Mouse (Mus musculus): ENCODE results near the gene L1cam.

L1cam gene

DNA sequence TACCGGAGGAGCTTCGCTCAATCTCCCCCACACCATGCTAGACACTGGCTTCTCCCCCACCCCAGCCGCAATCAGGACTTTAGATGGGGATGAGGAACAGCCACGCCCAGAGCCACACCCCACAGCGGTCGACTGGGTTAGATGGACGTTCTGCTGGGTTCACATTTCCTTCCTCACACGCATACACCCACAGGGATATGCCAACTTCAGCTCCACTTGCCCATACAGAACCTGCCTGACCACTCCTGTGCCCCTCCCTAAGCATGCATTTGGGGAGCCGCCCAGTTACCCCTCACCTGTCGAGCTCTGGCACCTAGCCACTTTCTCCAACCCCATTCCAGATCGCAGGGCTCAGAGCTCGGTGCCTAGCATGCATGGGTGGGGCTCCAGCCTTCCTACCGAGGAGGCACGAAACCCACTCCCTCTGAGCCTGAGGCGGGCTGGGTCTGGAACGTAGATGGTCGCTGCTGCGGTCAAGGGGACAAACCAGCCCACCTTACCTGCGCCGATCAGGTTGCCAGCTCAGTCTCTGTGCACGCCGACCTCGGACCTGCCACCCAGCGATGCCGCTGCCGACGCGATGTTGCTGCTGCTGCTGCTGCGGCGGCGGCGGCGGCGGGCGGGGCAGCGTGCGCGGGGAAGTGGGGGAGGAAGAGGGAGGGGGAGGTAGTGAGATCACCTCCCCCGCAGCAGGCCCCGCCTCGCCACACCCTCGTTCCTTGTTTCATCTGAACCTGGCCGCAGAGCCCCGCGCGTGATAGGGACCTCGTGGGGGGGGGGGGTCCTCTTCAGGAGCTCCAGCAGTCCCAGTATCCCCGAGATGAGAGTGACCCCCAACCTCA is 15.5 kb downstream of the L1cam start:
- DNase-seq (ENCODE audit: low read depth, low spot score) = peak; percentile 9

DNA sequence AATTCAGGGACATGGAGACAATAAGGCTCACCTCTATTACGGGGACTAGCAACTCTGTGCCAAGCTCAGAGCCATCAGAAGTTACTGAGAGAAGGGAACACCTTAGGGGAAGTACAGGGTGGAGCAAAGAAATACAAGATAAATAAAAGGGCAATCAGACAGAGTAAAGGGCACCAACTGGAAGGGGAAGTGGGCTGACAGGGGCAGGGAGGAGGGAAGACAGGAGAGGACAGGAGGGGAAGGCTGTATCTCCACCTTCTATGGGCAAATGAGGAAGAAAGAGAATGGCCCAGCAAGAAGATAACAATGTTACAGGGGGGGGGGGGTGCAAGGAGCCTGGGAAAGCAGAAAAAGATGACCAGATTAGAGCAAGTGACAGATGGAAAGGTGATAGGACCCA is 18.9 kb downstream of the L1cam start:
- DNase-seq (ENCODE audit: low read depth, low spot score) = no peak

DNA sequence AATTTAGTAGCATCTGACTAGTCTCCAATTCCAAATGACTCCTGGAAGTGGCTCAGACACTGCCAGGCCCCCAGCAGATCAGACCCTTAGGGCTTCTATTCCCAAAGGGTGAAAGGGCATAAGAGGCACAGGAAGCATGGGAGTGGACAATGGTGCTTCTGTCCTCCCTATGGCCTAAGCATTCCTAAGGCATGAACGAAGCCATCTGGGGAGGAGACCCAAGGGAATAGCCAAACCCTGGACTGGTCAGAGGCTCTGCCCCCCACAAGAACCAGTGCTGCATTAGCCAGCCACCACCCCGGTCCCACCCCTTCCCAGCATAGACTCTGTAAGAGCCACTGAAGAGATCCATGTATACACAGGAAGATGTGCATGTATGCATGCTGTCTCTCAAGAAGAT is 20.0 kb downstream of the L1cam start:
- no peak for DNase-seq (ENCODE audit: low read depth, low spot score)

DNA sequence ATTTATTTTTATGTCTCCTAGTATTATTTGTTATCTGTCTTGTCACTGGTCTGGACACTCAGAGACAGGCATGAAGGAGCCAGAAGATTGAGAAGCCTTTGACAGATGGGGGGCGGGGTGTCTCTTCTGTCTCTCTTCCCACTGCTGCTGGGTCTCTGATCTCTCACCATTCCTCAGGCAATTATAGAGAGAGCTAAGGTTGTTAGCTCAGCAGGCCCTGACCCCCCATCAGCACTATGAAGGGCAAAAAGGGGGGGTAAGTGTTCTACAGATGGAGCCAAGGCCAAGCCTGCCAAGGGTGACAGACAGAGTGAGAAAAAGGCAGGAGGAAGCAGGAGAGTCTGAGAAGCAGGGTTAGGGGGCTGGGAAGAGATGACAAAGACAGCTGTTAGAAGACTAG is 23.9 kb downstream of the L1cam start:
- DNase-seq (ENCODE audit: low read depth, low spot score) = no peak

DNA sequence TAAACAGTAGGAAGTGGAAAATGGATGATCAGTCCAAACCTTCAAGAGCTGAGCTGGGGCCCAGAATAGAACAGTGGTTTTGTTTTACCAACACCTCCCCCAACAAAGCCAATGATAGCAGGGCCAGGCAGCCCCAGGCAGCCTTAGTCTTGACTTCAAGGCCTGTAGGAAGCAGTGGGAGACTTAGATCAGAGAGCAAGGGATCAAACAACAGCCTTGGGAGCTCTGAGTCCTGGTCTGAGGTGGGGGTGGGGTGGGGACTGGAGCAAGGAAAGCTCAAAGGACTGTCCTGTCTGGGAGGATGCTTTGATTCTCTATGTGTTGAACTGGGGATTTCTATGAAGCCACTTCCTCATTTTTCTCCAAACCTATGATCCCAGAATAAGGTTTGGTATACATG is 24.4 kb downstream of the L1cam start:
- DNase-seq (ENCODE audit: low read depth, low spot score) = no peak

DNA sequence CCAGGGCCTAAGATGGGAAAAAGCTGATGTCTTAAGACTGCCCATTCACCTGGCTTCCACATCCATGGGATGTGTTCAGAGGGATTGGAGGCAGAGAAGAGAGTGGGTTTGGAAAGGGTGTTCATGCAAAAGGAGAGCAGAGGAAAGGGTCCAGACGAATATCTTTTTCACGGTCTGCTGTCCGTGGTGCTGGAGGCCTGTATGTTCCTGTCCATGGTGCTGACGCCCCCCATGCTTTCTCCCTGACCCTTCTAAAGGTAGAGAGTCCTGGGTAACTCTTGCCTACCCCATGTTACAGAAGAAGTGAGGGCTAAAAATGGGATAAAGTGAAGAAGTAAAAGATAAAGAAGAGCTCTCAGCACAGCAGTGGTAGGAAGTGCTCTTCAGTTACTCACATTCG is 26.6 kb downstream of the L1cam start:
- DNase-seq (ENCODE audit: low read depth, low spot score) = peak; percentile 9

DNA sequence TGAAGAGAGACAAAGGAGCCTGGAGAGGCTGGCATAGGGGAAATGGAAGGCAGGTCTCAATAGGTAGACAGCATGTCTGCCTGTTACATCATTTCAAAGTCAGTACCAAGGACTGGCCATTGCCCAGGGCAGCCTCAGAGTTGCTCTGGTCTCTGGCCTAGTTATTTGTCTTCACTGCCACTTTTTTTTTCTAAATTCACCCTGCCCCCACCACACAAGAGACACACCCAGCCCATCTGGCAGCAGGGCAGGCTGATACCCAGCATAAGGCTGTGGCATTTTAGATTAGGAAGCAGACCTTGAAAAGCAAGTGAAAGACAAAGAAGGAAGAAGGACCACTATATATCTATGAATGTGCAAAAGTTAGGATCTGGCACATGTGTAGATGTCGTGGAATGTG is 28.1 kb downstream of the L1cam start:
- no peak for DNase-seq (ENCODE audit: low read depth, low spot score)

DNA sequence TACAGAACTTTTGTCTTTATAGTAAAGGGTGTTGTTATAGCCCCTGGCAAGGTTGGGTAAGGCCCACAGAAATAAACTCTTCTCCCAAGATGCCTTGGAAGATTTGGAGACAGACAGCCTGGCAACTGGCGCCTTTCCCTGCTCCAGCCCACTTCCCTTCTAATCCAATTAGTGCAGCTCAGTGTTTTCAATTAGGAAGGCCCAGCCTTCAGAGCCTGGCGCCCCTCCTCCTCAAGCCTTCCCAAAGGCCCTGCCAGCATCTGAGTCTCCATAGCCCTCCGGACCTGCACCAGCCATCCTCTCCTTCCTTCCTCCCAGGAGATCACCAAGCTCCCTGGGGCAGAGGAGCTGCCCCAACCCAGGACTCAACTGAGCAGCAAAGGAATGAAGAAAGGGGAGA is 28.6 kb downstream of the L1cam start:
- no peak for DNase-seq (ENCODE audit: low read depth, low spot score)

DNA sequence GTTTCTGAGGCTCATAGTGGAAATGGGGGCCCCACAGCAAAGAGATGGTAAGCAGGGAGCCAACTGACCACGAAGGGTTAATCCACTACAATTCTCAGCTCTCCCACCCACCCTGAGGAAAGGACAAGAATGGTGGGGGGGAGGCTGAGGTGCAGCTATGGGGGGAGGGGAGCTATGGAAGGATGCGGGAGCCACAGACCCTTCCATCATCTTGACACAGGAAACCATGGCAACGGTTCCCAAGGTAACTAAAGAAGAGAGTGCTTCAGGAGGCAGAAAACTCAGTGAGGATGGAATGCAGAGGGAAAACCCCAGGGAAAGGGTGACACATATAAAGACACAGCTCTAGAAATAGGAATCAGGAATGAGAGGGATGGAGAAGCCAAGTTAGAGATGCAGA is 31.2 kb downstream of the L1cam start:
- no peak for DNase-seq (ENCODE audit: low read depth, low spot score)

DNA sequence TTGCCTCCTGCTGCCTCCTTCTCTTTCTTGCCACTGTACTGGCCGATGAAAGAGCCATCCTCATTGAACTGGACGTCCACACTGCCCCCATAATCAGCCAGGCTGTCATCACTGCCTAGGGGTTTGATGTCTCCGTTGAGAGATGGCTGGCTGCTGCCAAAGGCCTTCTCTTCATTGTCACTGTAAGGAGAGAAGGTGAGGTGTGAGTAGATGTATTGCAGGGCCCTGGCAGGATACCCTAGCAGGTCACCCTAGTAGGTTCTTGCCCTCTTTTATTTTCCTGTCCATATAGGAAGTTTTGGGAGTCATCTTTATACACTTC is 40.9 kb downstream of the L1cam start:
- no peak for DNase-seq (ENCODE audit: low read depth, low spot score)

DNA sequence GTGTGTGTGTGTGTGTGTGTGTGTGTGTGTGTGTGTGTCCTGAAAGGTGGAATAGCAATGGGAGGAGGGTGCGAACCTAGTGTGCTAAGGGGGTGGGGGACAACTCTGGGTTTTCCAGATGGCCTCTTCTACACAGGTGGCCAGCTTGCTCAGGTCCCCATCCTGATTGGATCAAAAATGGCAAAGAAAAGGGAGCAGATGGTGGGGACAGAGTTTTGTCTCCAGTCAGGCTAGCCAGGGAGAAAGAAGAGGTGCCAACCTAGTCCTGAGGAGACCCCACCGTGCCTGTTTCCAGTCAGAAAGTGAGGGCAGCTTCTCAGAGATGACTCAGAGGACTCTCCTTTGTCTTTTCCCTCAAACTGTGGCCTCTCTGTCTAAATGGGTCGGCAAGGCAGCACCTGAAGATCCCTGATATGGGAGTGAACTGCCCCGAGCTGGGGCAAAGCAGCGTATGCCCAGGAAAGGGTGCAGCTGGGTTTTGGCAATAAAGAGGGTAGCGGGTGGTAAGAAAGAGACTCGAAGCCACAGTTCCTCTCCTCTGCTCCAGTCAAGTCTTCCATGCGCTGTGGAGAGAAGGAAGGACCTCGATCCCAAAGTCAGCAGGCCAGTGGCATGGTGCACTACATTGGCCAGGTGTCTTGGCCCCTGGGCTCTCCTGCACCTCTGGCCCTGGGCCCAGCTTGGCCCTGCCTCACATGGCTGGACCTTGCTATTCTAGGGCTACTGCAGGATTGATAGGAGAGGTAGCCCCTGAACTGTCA is 41.4 kb downstream of the L1cam start:
- DNase-seq (ENCODE audit: low read depth, low spot score) = no peak

DNA sequence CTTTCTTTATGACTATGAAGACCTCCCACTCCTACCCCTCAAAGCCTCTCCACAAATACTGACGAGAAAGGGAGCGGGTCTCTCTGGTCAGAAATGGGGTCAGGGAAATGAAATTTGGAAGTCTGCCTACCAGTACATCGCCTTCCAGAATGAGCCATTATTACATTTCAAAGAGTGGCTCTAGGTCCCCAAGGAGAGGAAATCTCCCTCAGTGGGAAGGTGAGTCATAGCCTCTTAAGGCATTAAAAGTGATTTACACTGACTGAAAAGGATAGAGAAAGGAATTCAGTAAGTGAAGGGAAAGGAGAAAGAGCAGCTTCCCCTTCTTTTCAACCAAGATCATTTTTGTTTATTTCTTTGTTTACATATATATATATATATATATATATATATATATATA is 59.2 kb downstream of the L1cam start:
- DNase-seq (ENCODE audit: low read depth, low spot score) = no peak

DNA sequence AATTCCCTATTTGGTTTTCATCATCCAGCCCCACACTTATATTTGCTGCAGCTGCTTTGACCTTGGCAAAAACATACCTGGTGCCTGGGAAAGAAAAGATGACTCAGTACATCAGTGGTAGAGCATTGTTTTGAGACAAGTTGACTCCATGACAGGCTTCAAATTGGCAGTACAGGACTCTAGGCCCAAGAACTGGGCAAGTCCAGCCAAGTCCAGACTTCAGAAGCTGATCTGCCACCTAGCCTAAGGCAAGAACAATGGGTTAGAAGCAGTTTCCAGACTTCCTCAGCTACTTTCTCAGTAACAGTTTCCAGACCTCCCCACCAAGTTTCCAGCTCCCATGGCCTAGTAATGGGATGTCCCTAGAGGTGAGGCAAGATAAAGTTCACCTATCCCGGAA is 60.2 kb downstream of the L1cam start:
- no peak for DNase-seq (ENCODE audit: low read depth, low spot score)

DNA sequence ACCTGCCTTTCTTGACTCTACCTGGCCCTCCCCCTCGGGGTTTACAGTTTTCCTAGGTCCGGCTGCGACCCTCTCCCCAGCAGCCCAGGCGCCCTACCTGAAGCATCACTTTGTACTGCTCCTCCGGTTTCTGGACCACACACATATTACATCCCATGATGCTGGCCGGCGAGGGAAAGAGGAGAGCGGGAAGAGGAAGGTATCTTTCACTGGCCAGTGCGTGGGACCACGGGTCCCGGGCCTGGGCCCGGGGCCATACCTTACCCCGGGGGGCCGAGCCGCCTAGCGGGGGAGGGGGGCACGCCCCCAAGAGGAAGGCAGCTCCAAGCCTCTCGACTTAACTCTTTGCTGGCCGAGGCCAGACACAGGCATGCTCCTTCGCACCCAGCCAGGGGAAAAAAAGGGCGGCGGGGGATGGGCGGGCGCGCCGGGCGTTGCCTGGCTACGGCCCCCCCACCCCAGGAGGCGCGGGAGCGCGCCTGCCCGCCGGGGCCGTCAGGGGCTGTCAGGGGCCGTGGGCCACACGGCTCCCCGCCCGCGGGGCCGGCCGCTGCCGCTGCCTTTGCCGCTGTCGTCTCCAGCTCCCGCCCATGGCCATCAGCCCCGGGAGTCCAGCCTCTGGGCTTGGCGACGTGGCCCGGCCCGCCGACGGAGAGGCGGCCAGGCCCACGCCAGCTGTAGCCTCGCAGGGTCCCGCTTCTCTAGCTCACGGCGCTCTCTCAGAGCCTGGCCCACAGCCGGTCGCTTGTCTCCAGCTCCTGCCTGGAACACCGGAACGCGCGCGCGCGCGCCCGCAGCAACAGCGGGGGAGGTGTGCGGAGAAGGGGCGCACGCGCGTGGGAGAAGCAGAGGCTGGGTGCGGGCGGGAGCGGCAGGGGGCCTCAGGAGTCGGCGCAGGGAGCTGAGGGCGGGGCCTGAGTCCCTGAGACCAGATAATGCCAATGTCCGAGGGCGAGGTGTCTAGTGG is 71.4 kb downstream of the L1cam start, which contains the start of gene Pdzd4:
Pdzd4 (minus strand) TSS at position 785 of the 967 bp plus-strand sequence.
- DNase-seq (ENCODE audit: low read depth, low spot score) = peak; percentile 56

DNA sequence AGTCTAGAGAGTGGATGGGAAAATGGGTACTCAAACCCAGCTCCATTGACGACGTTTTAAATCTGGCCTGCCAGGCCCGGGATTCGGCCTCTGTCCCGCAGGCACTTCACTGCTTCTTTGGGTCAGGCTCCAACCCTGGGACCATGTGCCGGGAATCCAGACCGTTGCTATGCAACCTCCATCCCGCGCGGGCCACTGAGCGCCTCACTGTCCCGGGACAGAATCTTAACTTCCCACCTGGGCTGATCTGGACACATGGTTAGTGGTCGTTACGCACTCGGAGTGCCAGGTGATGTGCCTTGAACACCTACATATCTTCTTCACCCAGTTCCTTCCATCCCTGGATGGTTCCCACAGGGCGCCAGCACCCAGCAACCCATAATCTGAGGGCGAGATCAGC is 72.2 kb downstream of the L1cam start:
- DNase-seq (ENCODE audit: low read depth, low spot score) = no peak

DNA sequence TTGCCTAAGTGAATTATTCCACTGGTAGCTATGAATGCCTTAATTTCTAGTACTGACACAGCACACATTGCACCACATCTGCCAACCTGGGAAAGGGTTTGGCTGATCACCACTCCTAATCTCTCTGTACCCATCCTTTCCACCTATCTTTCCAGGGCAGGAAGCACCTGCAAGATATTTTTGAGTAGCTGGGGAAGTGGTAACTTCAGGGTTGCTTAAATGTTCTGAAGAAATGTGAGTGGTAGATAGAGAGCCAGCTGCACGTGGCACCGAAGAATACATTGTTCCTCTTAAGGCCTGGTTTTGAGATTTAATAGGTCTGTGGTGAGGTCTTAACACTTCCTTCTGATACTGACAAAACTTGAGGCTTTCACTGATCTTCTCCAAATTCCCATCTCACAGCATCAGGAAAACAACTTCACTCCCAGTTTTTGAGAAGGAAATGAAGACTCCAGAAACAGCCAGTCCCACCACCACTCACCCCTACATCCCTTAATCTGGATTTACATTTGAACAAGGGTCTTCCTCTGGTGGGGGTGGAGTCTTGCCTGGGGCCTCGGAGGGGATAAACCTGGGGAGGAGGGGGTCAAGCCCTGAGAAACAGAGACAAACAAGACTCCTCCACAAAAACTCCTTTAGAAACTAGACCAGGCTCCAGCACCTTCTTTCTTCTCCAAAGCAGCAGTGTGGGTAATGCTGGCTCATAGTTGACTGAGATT is 79.2 kb downstream of the L1cam start:
- DNase-seq (ENCODE audit: low read depth, low spot score) = peak; percentile 52

DNA sequence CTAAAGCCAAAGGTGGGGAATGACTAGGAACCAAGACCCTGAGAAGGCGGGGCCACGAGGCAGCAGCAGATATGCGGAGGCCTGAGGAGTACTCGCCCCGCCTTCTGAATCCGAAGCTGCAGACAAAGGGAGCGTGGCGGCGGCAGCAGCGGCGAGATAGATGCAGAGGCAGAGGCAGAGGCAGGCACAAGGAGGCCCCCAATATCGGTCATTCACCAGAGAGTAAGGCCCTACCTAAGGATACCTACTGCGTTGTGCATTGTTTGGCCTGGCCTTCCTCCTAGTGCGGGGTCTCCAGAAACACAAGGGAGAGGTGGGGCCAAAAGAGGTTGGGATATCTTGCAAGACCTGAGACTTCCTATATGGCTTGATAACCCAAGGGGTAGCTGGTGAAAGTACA is 80.8 kb downstream of the L1cam start:
- DNase-seq (ENCODE audit: low read depth, low spot score) = no peak

DNA sequence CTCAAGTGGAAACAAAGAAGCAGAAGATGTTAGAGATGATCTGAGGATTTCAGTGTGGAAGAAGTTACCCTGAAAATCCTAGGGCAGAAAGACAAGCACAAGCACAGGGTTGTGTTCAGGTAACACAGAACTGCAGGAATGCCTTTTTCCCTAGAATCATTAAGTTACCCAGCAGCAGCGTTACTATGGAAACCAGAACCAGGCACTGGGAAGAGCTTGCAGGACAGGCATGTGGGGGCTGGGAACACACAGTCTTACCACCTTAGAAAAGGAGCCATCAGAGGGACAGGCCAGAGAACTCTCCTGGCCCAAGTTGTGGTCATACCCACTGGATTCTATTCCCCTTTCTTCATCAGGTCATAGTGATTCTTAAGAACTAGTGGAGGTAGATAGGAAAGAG is 90.1 kb downstream of the L1cam start:
- no peak for DNase-seq (ENCODE audit: low read depth, low spot score)
